16 mouse cellular contexts compared by ENCODE assay signal in the genomic region with DNA sequence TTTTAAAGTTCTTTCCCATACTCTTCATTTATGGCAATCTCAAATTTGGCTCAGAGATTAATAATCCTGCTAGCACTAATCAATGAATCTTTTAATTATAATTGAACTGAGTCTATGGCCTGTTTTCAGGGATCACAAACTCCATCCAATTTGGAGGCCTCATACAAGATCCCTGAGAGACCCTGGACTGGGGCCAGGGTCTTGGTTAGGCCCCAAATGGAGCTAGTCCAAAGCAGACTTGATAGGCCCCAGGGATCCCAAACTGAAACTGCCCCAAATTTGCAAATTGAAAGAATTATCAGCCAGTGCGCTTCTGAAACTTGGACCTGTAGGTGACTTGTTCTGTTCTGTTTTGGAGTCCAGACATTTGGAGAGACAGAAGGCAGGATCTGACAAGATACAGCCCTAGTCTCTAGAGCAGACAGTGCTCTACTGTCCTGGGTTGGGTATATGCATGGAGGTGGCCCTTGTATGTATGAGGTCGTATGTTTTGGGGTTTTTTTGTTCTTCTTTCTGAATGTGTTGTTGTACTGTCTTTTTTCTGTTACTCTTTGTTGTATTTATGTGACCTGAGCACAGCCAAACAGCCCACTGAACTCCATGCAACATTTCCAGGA.
DNase-seq lines count a peak whose midpoint lies in the region; ATAC-seq and TF ChIP-seq lines count a peak whose summit lies in the region.
"Had no signal": no experiment of that assay in that cellular context is flagged by ENCODE, and none has a peak within 500 bp of the region (broad histone marks: within the 10 kb centered on the region; RNA-seq: fewer than 3 reads in every experiment).

No protein-coding gene starts in this region.

- DNase-seq in embryonic facial prominence, embryonic 14.5 days (ENCODE audit: low spot score) = peak; percentile 17
- no peak for DNase-seq in embryonic facial prominence, embryonic 10.5 days (ENCODE audit: low spot score)
- DNase-seq in hindbrain, postnatal 0 days (ENCODE audit: low spot score) = peak; percentile 48
- DNase-seq in testis, postnatal 14 days (ENCODE audit: low spot score) = peak; percentile 26
- no peak for DNase-seq in testis, postnatal 10 days (ENCODE audit: low spot score)
- DNase-seq in urinary bladder, adult 18-20 months (ENCODE audit: low spot score in 2 of 2) = no peak
- DNase-seq: heart, adult 2 months; kidney, adult 9 months; liver, embryonic 13.5 days; thymus, adult 2 months had no signal

- TF ChIP-seq CTCF in hindbrain, postnatal 0 days (IDR thresholded peaks at IDR 0.05; ENCODE audit: low read depth) = no peak

- no peak overlapping the region for H3K9ac ChIP-seq in embryonic facial prominence, embryonic 14.5 days (ENCODE audit: low read depth, low read length)
- no peak overlapping the region for H3K9ac ChIP-seq in hindbrain, postnatal 0 days (replicated peaks; ENCODE audit: low read length)
- H3K9ac ChIP-seq in hindbrain, embryonic 13.5 days = no peak overlapping the region
- H3K9ac ChIP-seq: heart, embryonic 15.5 days; limb, embryonic 12.5 days; liver, embryonic 13.5 days; lung, embryonic 15.5 days had no signal

- no peak overlapping the region for H3K4me2 ChIP-seq in embryonic facial prominence, embryonic 14.5 days (ENCODE audit: low read depth, low read length)
- no peak overlapping the region for H3K4me2 ChIP-seq in hindbrain, postnatal 0 days (ENCODE audit: low read depth, low read length)
- no peak overlapping the region for H3K4me2 ChIP-seq in hindbrain, embryonic 13.5 days
- H3K4me2 ChIP-seq: heart, embryonic 15.5 days; limb, embryonic 12.5 days; liver, embryonic 13.5 days; lung, embryonic 15.5 days; midbrain, embryonic 11.5 days had no signal

- H3K4me3 ChIP-seq in embryonic facial prominence, embryonic 14.5 days (ENCODE audit: low read depth, low read length) = no peak overlapping the region
- no peak overlapping the region for H3K4me3 ChIP-seq in embryonic facial prominence, embryonic 10.5 days
- H3K4me3 ChIP-seq in hindbrain, postnatal 0 days (ENCODE audit: low read length) = no peak overlapping the region
- H3K4me3 ChIP-seq in hindbrain, embryonic 13.5 days = no peak overlapping the region
- H3K4me3 ChIP-seq: heart, adult 2 months; heart, embryonic 15.5 days; limb, embryonic 12.5 days; liver, embryonic 13.5 days; lung, embryonic 15.5 days had no signal

- H3K27me3 ChIP-seq in embryonic facial prominence, embryonic 14.5 days (replicated peaks; ENCODE audit: control insufficient read depth, insufficient read depth, low read length) = no peaks in the 10 kb centered on the region
- H3K27me3 ChIP-seq in embryonic facial prominence, embryonic 10.5 days (replicated peaks; ENCODE audit: low read depth, poor library complexity, severe bottlenecking) = no peaks in the 10 kb centered on the region
- no peaks in the 10 kb centered on the region for H3K27me3 ChIP-seq in hindbrain, postnatal 0 days (ENCODE audit: insufficient read depth, low read length)
- H3K27me3 ChIP-seq in hindbrain, embryonic 13.5 days = no peaks in the 10 kb centered on the region
- H3K27me3 ChIP-seq: heart, embryonic 15.5 days; limb, embryonic 12.5 days; liver, embryonic 13.5 days; lung, embryonic 15.5 days had no signal

- ATAC-seq in embryonic facial prominence, embryonic 14.5 days (ENCODE audit: low read depth) = no peak
- no peak for ATAC-seq in hindbrain, postnatal 0 days
- ATAC-seq in hindbrain, embryonic 13.5 days (ENCODE audit: low FRiP score) = no peak

- no peaks in the 10 kb centered on the region for H3K9me3 ChIP-seq in embryonic facial prominence, embryonic 14.5 days (ENCODE audit: control insufficient read depth, low read length)
- H3K9me3 ChIP-seq in embryonic facial prominence, embryonic 10.5 days = no peaks in the 10 kb centered on the region
- H3K9me3 ChIP-seq in hindbrain, postnatal 0 days (ENCODE audit: low read length) = no peaks in the 10 kb centered on the region
- H3K9me3 ChIP-seq in hindbrain, embryonic 13.5 days = no peaks in the 10 kb centered on the region
- H3K9me3 ChIP-seq: heart, embryonic 15.5 days; limb, embryonic 12.5 days; liver, embryonic 13.5 days; lung, embryonic 15.5 days had no signal

- 73% methylated on average over 2 of the region's 2 CpGs for WGBS in embryonic facial prominence, embryonic 14.5 days
- WGBS in embryonic facial prominence, embryonic 10.5 days = 88% methylated on average over 2 of the region's 2 CpGs
- WGBS in hindbrain, postnatal 0 days = 56% methylated on average over 2 of the region's 2 CpGs
- WGBS in hindbrain, embryonic 13.5 days = 81% methylated on average over 2 of the region's 2 CpGs

- no peaks in the 10 kb centered on the region for H3K36me3 ChIP-seq in embryonic facial prominence, embryonic 14.5 days (ENCODE audit: control insufficient read depth, insufficient read depth, low read length)
- no peaks in the 10 kb centered on the region for H3K36me3 ChIP-seq in embryonic facial prominence, embryonic 10.5 days (replicated peaks)
- H3K36me3 ChIP-seq in hindbrain, postnatal 0 days (ENCODE audit: insufficient read depth, low read length) = no peaks in the 10 kb centered on the region
- no peaks in the 10 kb centered on the region for H3K36me3 ChIP-seq in hindbrain, embryonic 13.5 days
- H3K36me3 ChIP-seq: heart, embryonic 15.5 days; limb, embryonic 12.5 days; liver, embryonic 13.5 days; lung, embryonic 15.5 days had no signal

- H3K27ac ChIP-seq in embryonic facial prominence, embryonic 14.5 days (replicated peaks; ENCODE audit: low read depth, low read length) = no peak overlapping the region
- H3K27ac ChIP-seq in embryonic facial prominence, embryonic 10.5 days (replicated peaks) = no peak overlapping the region
- H3K27ac ChIP-seq in hindbrain, postnatal 0 days = no peak overlapping the region
- H3K27ac ChIP-seq in hindbrain, embryonic 13.5 days = no peak overlapping the region
- H3K27ac ChIP-seq: heart, adult 2 months; heart, embryonic 15.5 days; limb, embryonic 12.5 days; liver, embryonic 13.5 days; lung, embryonic 15.5 days; macrophage had no signal

- no peaks in the 10 kb centered on the region for H3K4me1 ChIP-seq in embryonic facial prominence, embryonic 14.5 days (ENCODE audit: control insufficient read depth, insufficient read depth, low read length)
- no peaks in the 10 kb centered on the region for H3K4me1 ChIP-seq in embryonic facial prominence, embryonic 10.5 days
- no peaks in the 10 kb centered on the region for H3K4me1 ChIP-seq in hindbrain, postnatal 0 days (ENCODE audit: insufficient read depth, low read length)
- H3K4me1 ChIP-seq in hindbrain, embryonic 13.5 days (replicated peaks) = no peaks in the 10 kb centered on the region
- H3K4me1 ChIP-seq: heart, embryonic 15.5 days; limb, embryonic 12.5 days; liver, embryonic 13.5 days; lung, embryonic 15.5 days had no signal

Comparison
In these comparisons a context has a peak if more than half of its experiments do, and no peak if none do; other contexts are left out.
1. DNase-seq: peak in embryonic facial prominence, embryonic 14.5 days (single experiment), hindbrain, postnatal 0 days (single experiment) and testis, postnatal 14 days (single experiment); none in embryonic facial prominence, embryonic 10.5 days (single experiment), testis, postnatal 10 days (single experiment) and urinary bladder, adult 18-20 months (0 of 2).